Mouse (Mus musculus) CD8-positive naive resting alpha-beta T cell, adult 2 months (primary cell): Measurements from ENCODE around the gene Slc22a30.
"Not testable (repeated sequence)": the region's sequence is repeated elsewhere in the genome, so short reads cannot be mapped to it uniquely, and the experiment has no call there.

Experiments used
- DNase-seq, 2 experiments: peaks; one replicate each; pipeline ENCODE4 v3.0.0; 2022; ENCODE audit warnings: low read depth in 2 of 2, low spot score in 2 of 2

Slc22a30 gene

DNA sequence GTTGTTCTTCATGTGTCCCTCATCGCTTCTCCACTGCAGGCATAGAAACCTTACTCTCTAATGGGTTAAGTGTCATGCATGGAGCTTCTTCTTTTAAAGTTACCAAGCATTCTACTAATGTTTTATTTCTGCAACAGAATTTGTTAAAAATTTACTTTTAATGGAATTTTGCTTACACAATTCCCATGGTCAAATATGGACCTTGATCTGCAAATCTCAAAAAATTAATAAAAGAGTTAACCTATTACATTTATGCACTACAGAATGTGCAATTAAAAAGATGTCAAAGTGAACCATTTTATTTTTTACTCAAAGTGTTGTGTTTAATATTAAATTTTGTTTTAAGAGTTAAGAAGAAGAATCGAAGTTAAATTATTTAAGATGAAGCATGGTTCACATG, at the start of gene Slc22a30:
Gene Slc22a30 (minus strand): TSS at position 101 of the 400 bp plus-strand sequence.
- DNase-seq: not testable (repeated sequence)

DNA sequence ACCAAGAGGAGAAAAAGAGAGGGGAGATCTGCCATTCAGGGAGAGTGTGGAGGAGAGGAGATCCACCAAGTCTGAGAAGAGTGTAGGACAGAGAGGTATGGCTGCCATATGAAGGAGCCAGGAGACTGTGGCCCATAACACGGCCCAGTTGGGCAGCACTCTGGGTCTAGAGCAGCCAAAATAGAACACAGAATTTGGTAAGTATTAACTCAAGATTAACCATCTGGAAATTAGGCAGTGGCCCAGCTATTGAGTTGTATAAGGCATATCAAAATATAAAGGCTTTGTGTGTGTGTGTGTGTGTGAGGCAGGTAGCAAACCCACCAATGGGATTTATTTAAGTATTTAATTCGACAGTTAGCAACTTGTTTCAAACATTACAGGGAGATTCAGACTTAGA, 43.4 kb upstream of the Slc22a30 start:
- no peak for DNase-seq

DNA sequence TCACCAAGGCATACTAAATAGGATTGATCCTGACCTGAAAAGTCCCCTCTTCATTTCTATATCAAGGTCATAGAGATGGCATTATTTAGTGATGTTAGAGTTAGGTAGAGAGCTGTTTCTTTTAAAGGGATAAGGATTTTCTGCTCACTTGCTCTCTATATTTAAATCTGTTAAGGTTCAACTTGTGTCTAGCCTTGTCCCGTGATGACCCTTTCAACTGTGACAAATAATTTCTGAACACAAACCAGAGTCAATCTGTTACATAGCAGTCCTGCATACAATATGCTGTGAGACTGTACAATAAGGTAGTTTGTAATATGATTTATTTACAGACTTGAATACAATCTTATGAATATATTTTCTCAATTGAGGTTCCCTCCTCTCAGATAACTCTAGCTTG, 42.6 kb upstream of the Slc22a30 start:
- no peak for DNase-seq

DNA sequence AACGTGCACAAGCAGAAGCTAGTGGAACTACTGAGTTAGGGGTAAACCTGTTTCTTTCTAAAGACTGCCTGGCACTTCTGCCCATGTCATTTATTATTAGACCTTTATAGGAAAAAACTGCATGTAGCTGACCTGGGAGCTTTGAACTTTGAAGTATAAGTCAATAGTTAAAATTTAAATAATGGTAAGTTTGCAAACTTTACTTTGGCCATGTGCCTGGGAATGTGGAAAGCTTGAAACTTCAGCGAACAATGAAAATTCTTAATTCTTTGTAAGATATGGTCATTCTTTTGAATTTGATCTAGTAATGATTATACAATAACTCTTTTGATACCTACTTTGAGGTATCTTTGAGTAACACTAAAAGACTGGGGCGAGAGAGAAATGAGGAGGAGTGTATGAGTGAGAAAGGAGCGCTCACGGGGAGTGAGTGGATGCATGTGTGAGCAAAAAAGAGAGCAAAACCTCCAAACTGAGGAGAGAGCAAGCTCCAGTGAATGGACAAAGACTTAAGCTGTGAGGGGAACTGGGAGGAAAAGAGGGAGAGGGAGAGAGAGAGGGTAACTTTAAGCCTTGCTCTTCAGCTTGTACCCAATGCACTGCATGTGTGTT, 26.2 kb upstream of the Slc22a30 start:
- DNase-seq: no peak

DNA sequence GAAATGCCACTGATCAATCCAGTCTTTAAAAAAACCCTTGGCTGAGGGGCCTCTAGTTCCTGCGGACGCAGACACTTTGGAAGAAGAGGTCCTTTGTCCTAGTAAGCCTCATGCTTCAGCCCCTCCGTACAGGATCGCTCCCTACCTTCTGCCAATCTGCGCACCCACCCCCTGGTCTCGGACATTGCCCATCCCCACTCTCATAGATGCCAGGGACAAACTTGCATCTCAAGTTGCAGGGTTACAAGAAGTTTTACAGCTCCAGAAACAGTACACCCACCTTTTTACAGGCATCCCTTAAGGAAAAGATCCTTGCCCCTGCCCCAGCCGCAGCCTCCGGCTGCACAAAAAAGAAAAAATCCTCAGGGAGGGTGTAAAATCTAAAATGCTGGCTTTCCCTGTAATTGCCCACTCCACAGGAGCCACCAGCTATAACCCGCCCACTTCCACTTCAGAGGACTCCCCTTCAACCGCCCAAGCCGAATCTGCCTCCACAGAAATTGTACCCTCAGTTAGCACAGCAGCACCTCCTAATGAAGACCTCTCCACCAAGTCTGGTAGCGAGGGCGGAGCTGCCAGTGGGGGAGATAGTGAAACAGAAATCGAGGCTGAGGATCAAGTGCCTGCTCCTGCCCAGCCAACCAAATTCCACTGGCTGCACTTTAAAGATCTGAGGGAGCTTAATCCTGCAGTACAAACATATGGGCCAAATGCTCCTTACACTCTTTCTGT, 2.5 kb upstream of the Slc22a30 start:
- DNase-seq: not testable (repeated sequence)
